Mouse (Mus musculus) ES-Bruce4 (cell line): ENCODE measurements around the gene Mtx1. TPM values are rescaled to one million over a fixed set of nuclear protein-coding genes. Genes with fewer than 3 reads are reported as not detected.

Source experiments
- H3K27ac ChIP-seq: 2 replicates; pipeline ENCODE4 v1.5.1; 2012; ENCODE audit warnings: low read length, inconsistent platforms; ENCODE audit not compliant: insufficient read depth
- H3K27me3 ChIP-seq: 2 replicates; pipeline ENCODE4 v1.6.1; 2012; ENCODE audit warnings: mild to moderate bottlenecking, low read length, inconsistent platforms; ENCODE audit not compliant: control insufficient read depth, poor library complexity, insufficient read depth, severe bottlenecking
- H3K36me3 ChIP-seq: 2 replicates; pipeline ENCODE4 v1.6.1; 2012; ENCODE audit warnings: inconsistent platforms, mild to moderate bottlenecking, low read length, moderate library complexity; ENCODE audit not compliant: control insufficient read depth, poor library complexity, insufficient read depth, severe bottlenecking
- H3K4me1 ChIP-seq: one replicate; pipeline ENCODE4 v1.8.1; 2011; ENCODE audit warnings: low read length; ENCODE audit not compliant: control insufficient read depth, insufficient read depth
- H3K4me3 ChIP-seq: 2 replicates; pipeline ENCODE4 v1.5.1; 2011; ENCODE audit warnings: low read depth, mild to moderate bottlenecking, low read length
- H3K9ac ChIP-seq: 2 replicates; pipeline ENCODE4 v1.6.1; 2012; ENCODE audit warnings: low read depth, mild to moderate bottlenecking, inconsistent platforms; ENCODE audit not compliant: poor library complexity, severe bottlenecking
- H3K9me3 ChIP-seq: replicated peaks from 2 replicates; pipeline ENCODE4 v1.6.1; 2012; ENCODE audit warnings: mild to moderate bottlenecking, low read length, inconsistent platforms; ENCODE audit not compliant: control insufficient read depth, poor library complexity, insufficient read depth, severe bottlenecking
- CTCF ChIP-seq: IDR thresholded peaks from one replicate; pipeline ENCODE4 v1.8.1; 2011; ENCODE audit warnings: low read depth, low read length
- EP300 ChIP-seq: IDR thresholded peaks from 2 replicates; pipeline ENCODE4 v1.6.1; 2011; ENCODE audit warnings: low read depth, low read length; ENCODE audit not compliant: insufficient read depth
- POLR2A ChIP-seq: IDR thresholded peaks from one replicate; pipeline ENCODE4 v1.8.1; 2011; ENCODE audit warnings: low read length; ENCODE audit not compliant: insufficient read depth
- polyA plus RNA-seq: library from polyadenylated mRNA; stranded (reverse); fragments of >200 nt; gene quantifications from 2 replicates; pipeline ENCODE4 v1.2.4, GENCODE M21; 2011; ENCODE audit warnings: low read depth; ENCODE audit not compliant: missing spikeins, insufficient read depth, insufficient read length

Gene Mtx1
- polyA plus RNA-seq, 1 experiment: 136 TPM

DNA sequence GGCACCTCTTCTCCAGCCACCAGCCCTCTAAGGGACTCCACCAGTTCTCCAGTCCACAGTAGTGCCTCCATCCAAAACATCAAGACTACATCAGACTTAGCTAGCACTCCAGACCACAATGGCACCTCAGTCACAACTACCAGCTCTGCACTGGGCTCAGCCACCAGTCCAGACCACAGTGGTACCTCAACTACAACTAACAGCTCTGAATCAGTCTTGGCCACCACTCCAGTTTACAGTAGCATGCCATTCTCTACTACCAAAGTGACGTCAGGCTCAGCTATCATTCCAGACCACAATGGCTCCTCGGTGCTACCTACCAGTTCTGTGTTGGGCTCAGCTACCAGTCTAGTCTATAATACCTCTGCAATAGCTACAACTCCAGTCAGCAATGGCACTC lies 3.7 kb upstream of the Mtx1 start:
- H3K27me3 ChIP-seq: no peaks in the 10 kb centered on the region
- H3K4me3 ChIP-seq: no peak overlapping the region
- H3K27ac ChIP-seq: no peak overlapping the region
- no peaks in the 10 kb centered on the region for H3K9me3 ChIP-seq
- peaks cover under 1% of the 10 kb centered on the region for H3K4me1 ChIP-seq
- no peak overlapping the region for H3K9ac ChIP-seq
- H3K36me3 ChIP-seq: no peaks in the 10 kb centered on the region
- TF ChIP-seq POLR2A (no peak), CTCF (no peak)

DNA sequence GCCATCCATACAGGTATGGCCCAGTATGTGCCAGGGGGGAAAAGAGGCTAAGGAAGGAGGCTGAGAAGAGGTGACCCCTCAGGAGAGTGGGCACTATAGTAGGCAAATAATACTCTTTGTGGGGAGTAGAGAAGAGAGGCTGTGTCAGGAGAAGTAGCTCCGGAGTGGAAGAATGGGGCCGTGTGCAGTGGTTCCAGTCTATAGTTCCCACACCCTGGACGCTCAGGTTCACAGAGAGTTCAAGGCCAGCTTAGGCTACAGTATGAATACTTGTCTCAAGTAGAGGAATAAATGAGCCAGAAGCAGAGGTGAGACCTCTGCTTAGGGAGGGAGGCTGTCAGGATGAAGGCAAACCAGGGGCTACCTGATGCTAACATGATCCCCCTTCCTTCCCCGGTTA lies 2.4 kb upstream of the Mtx1 start:
- Histone ChIP-seq H3K4me1 (peaks cover 10% of the 10 kb centered on the region), H3K27ac (peak overlapping the region; percentile 28; the same call in 1 of the 2 replicates), H3K9ac (peak overlapping the region; percentile 19; the same call in 1 of the 2 replicates), H3K9me3 (no peaks in the 10 kb centered on the region), H3K27me3 (no peaks in the 10 kb centered on the region), H3K36me3 (no peaks in the 10 kb centered on the region), H3K4me3 (peak overlapping the region; percentile 15)
- no peak for TF ChIP-seq CTCF
- TF ChIP-seq POLR2A: no peak
- no peak for TF ChIP-seq EP300

- peaks cover 10% of the 10 kb centered on the region for H3K4me1 ChIP-seq
- TF ChIP-seq POLR2A (no peak), EP300 (0 out of 2 replicates have a peak, but pooled peaks have one; percentile 28), CTCF (no peak)
- H3K9ac ChIP-seq: peak within 1 kb of the TSS; percentile 19; the same call in 1 of the 2 replicates
- peak within 1 kb of the TSS; percentile 66 for H3K27ac ChIP-seq
- H3K27me3 ChIP-seq: no peaks in the 10 kb centered on the region
- peak within 1 kb of the TSS; percentile 56 for H3K4me3 ChIP-seq
- no peaks in the 10 kb centered on the region for H3K9me3 ChIP-seq
- H3K36me3 ChIP-seq: no peaks in the 10 kb centered on the region
Measured at GRCm38 (mm10) chr3:89228836-89229235, 1.9 kb upstream of the Mtx1 start, which contains the start of gene Muc1. Gene Muc1, plus strand, starts transcription at chr3:89229057.

- Histone ChIP-seq H3K9me3 (no peaks in the 10 kb centered on the region), H3K36me3 (no peaks in the 10 kb centered on the region), H3K27ac (peak overlapping the region; percentile 60), H3K9ac (0 out of 2 replicates have a peak overlapping the region, but pooled peaks have one; percentile 19), H3K4me3 (peak overlapping the region; percentile 56), H3K27me3 (no peaks in the 10 kb centered on the region), H3K4me1 (peaks cover 10% of the 10 kb centered on the region)
- TF ChIP-seq POLR2A: no peak
- peak; percentile 94 for TF ChIP-seq CTCF
Measured at GRCm38 (mm10) chr3:89228180-89228549, 1.3 kb upstream of the Mtx1 start.

DNA sequence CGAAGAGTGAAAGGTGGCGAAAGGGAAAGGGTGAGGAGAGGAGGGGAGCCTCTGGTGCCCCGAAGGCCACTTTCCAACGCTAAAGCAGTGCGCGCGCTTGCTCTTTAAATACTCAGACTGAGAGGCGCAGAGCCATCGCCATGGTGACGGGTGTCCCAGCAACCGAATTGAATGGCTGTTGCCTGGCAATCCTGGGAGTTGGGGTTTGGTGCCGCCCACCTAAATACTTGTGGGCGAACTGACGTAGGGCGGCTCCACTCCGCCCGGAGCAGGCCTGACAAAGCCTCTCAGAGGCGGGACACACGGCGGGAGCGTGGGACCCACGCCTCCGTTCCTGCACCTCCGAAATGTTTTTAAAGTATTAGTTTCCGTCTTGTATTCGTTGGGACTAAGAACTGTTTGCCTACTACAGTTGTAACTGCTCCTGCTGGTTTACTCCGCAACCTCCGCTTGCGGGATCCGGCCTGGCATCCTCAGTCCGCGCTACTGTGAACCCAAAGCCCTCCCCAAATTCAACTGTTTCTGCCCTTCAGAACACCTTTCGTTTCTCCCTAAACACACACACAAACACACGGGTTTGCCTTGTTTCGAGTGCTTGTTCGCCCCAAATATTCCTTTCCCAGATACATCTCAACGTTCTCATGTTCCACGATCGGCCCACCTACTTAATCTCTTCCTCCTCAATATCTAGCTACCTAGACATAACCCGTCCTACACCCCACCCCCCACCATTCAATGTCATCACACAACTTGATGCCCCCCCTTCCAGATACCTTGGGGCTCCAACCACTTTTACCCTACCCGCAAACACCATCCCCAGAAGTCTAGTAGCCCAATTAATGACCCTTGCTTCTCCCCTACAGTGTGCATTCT lies 655 bp upstream of the Mtx1 start:
- peak overlapping the region; percentile 51 for H3K9ac ChIP-seq
- no peaks in the 10 kb centered on the region for H3K27me3 ChIP-seq

GRCm38 (mm10) chr3:89226361-89226760 lies 527 bp downstream of the Mtx1 start:
- H3K27ac ChIP-seq: peak overlapping the region; percentile 68
- peak overlapping the region; percentile 58 for H3K4me3 ChIP-seq
- H3K9me3 ChIP-seq: no peaks in the 10 kb centered on the region
- peaks cover 10% of the 10 kb centered on the region for H3K4me1 ChIP-seq
- TF ChIP-seq EP300 (no peak), CTCF (no peak), POLR2A (no peak)
- no peaks in the 10 kb centered on the region for H3K36me3 ChIP-seq
- H3K27me3 ChIP-seq: no peaks in the 10 kb centered on the region
- H3K9ac ChIP-seq: peak overlapping the region; percentile 51

More for the DNA sequence above, 655 bp upstream of the Mtx1 start:
- H3K4me3 ChIP-seq: peak overlapping the region; percentile 65
- H3K36me3 ChIP-seq: no peaks in the 10 kb centered on the region
- no peak for TF ChIP-seq POLR2A
- TF ChIP-seq CTCF: no peak
- no peak for TF ChIP-seq EP300
- peak overlapping the region; percentile 60 for H3K27ac ChIP-seq
- peaks cover 10% of the 10 kb centered on the region for H3K4me1 ChIP-seq
- H3K9me3 ChIP-seq: no peaks in the 10 kb centered on the region
